8 mouse cellular contexts compared by ENCODE assay signal in the genomic region with DNA sequence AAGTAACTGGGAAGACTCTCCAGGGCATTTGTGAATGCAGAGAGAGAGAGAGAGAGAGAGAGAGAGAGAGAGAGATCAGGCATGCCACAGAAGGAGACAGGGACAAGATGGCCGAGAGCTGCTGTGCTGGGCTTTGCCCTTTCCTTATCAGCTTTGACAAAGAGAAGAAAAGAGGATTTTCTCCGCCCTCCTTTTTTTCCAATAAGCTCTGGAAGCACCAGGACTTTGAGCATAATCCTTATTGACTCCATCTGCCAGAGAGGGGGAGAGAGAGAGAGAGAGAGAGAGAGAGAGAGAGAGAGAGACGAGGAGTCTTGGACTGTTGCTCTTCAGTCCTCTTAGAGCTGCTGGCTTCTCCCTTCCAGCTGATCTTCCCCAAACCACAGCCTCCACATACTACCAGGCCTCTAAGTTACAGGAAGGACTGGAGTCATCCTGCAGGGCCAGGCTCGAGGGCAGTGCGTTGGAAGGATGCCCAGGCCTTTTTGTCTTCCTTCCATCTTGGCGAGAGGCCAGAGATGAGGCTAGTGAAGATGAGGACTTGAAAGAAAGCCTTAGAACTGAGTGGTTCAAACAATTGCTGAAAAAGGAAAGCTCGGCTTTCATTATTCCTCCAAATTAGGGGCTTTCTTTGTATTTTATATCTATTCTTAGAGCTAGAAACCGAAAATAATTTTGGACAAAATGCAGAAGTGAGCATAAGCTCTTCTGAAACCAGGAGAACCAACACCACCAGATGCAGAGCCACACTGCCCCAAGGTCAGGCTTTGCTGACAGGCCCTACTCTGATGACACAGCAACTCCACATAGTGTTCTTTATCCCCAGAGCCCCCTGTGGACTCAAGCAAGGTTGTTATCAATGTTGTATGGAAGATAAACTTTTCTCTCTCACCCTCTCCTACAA. TPM values are rescaled to one million over a fixed set of nuclear protein-coding genes. Genes with fewer than 3 reads are reported as not detected.
DNase-seq lines count a peak whose midpoint lies in the region; ATAC-seq lines count a peak whose summit lies in the region.

No protein-coding gene starts in this region.

- peak; percentile 40 for DNase-seq in layer of hippocampus, adult 11-12 months (ENCODE audit: low spot score)
- DNase-seq in layer of hippocampus, adult 9-10 months (ENCODE audit: low spot score): no peak
- peak; percentile 92 to 97 for DNase-seq in adrenal gland, adult (ENCODE audit: inconsistent age in 2 of 2, low spot score in 1 of 2)
- DNase-seq in kidney, adult 9 months: peak; percentile 70
- no peak for DNase-seq in yolk sac, embryonic 10.5 days (ENCODE audit: low spot score)
- no peak for DNase-seq in left cerebral cortex, adult 11 months (ENCODE audit: low spot score)

- H3K36me3 ChIP-seq in forebrain, embryonic 16.5 days (ENCODE audit: control insufficient read depth, insufficient read depth): no peaks in the 10 kb centered on the region
- no peaks in the 10 kb centered on the region for H3K36me3 ChIP-seq in midbrain, embryonic 12.5 days

- H3K9ac ChIP-seq in forebrain, embryonic 16.5 days (replicated peaks; ENCODE audit: low read depth, low read length): no peak overlapping the region
- H3K9ac ChIP-seq in midbrain, embryonic 12.5 days (replicated peaks): no peak overlapping the region

- H3K4me2 ChIP-seq in forebrain, embryonic 16.5 days (ENCODE audit: low read length): no peak overlapping the region
- H3K4me2 ChIP-seq in midbrain, embryonic 12.5 days (replicated peaks): no peak overlapping the region

- no peaks in the 10 kb centered on the region for H3K9me3 ChIP-seq in forebrain, embryonic 16.5 days (ENCODE audit: control insufficient read depth, low read length)
- no peaks in the 10 kb centered on the region for H3K9me3 ChIP-seq in midbrain, embryonic 12.5 days

- peak; percentile 18; the same call in 1 of the 2 replicates for ATAC-seq in forebrain, embryonic 16.5 days
- ATAC-seq in midbrain, embryonic 12.5 days (ENCODE audit: low FRiP score, low read depth): no peak

- WGBS in forebrain, embryonic 16.5 days: 21% methylated on average over 8 of the region's 8 CpGs
- WGBS in midbrain, embryonic 12.5 days: 47% methylated on average over 8 of the region's 8 CpGs

- no peak overlapping the region for H3K27ac ChIP-seq in forebrain, embryonic 16.5 days (ENCODE audit: low read length)
- H3K27ac ChIP-seq in midbrain, embryonic 12.5 days (replicated peaks): peak overlapping the region; percentile 0; the same call in 1 of the 2 replicates

- no peaks in the 10 kb centered on the region; the same call in 1 of the 2 replicates for H3K4me1 ChIP-seq in forebrain, embryonic 16.5 days (replicated peaks; ENCODE audit: control insufficient read depth, insufficient read depth, low read length)
- peaks cover 11% of the 10 kb centered on the region for H3K4me1 ChIP-seq in midbrain, embryonic 12.5 days

- no peaks in the 10 kb centered on the region for H3K27me3 ChIP-seq in forebrain, embryonic 16.5 days (replicated peaks; ENCODE audit: control insufficient read depth, insufficient read depth, low read length)
- no peaks in the 10 kb centered on the region for H3K27me3 ChIP-seq in midbrain, embryonic 12.5 days

- no peak overlapping the region for H3K4me3 ChIP-seq in forebrain, embryonic 16.5 days (replicated peaks; ENCODE audit: low read length)
- no peak overlapping the region for H3K4me3 ChIP-seq in midbrain, embryonic 12.5 days

RNA-seq across cellular contexts. Expression of a gene that starts 59.3 kb away (rescaled TPM):
- 7.6 and 8.6 TPM in 2 replicates for polyA plus RNA-seq in forebrain, embryonic 16.5 days (2015; fragmentation: Nextera tagmentation; extraction: Ambion mirVana)
- polyA plus RNA-seq in midbrain, embryonic 12.5 days (2016; fragmentation: Nextera tagmentation; extraction: Ambion mirVana): 5.1 TPM in 2 replicates

Comparison
In these comparisons a context has a peak if more than half of its experiments do, and no peak if none do; other contexts are left out.
1. DNase-seq: peak in layer of hippocampus, adult 11-12 months (single experiment), adrenal gland, adult (2 of 2) and kidney, adult 9 months (single experiment); none in layer of hippocampus, adult 9-10 months (single experiment), yolk sac, embryonic 10.5 days (single experiment) and left cerebral cortex, adult 11 months (single experiment).